Mouse (Mus musculus) heart, postnatal 36 days (tissue): ENCODE results near the gene Tmtc4. TPM values are rescaled to one million over a fixed set of nuclear protein-coding genes. Genes with fewer than 3 reads are reported as not detected.

Experiments used
- DNase-seq, 2 experiments: peaks; one replicate each; pipeline ENCODE4 v3.0.0; 2021 to 2022
- intact Hi-C: fragments of 180-260 bp; cut with DNase I; formaldehyde crosslinking; loops from one replicate; pipeline ENCODE4 v1.15.1; 2025
- total RNA-seq, 2 experiments: library from RNA; stranded (reverse); gene quantifications; 2 replicates each; pipeline ENCODE4 v1.2.3; 2021

Gene Tmtc4
- total RNA-seq: 10 to 100 TPM; 11.2 to 13.0 TPM

GRCm38 (mm10) chr14:122983226-122984215 lies at the start of gene Tmtc4:
Tmtc4 (minus strand) TSS chr14:122984035.
- peak; percentile 93 to 95 for DNase-seq
- intact Hi-C loops: loop anchor here (10.0 kb wide), 1 partner anchor 509 kb away; the partner anchor contains the start of gene Zic2

GRCm38 (mm10) chr14:123032435-123032834 lies 48.6 kb upstream of the Tmtc4 start:
- intact Hi-C loops: no loop called here
- DNase-seq: no peak

GRCm38 (mm10) chr14:123027876-123028275 lies 44.0 kb upstream of the Tmtc4 start:
- DNase-seq: no peak
- intact Hi-C loops: no loop called here

GRCm38 (mm10) chr14:123022981-123023380 lies 39.1 kb upstream of the Tmtc4 start:
- DNase-seq: no peak
- intact Hi-C loops: no loop called here

- DNase-seq: no peak
- intact Hi-C loops: no loop called here
Observed at GRCm38 (mm10) chr14:123016310-123016709, 32.5 kb upstream of the Tmtc4 start.

- DNase-seq: no peak
- intact Hi-C loops: no loop called here
Observed at GRCm38 (mm10) chr14:123015687-123016086, 31.9 kb upstream of the Tmtc4 start.

GRCm38 (mm10) chr14:123009108-123010018 lies 25.5 kb upstream of the Tmtc4 start:
- no peak for DNase-seq
- intact Hi-C loops: no loop called here

- intact Hi-C loops: no loop called here
- DNase-seq: no peak
Observed at GRCm38 (mm10) chr14:123008672-123009071, 24.8 kb upstream of the Tmtc4 start.

GRCm38 (mm10) chr14:123003715-123004114 lies 19.9 kb upstream of the Tmtc4 start:
- DNase-seq: no peak

GRCm38 (mm10) chr14:123001391-123001790 lies 17.6 kb upstream of the Tmtc4 start:
- intact Hi-C loops: no loop called here
- no peak for DNase-seq

More at GRCm38 (mm10) chr14:123003715-123004114, 19.9 kb upstream of the Tmtc4 start:
- intact Hi-C loops: no loop called here

GRCm38 (mm10) chr14:122997465-122997864 lies 13.6 kb upstream of the Tmtc4 start:
- no peak for DNase-seq
- intact Hi-C loops: no loop called here

GRCm38 (mm10) chr14:122993935-122994334 lies 10.1 kb upstream of the Tmtc4 start:
- intact Hi-C loops: no loop called here
- DNase-seq: no peak

GRCm38 (mm10) chr14:122992937-122993336 lies 9.1 kb upstream of the Tmtc4 start:
- DNase-seq: no peak
- intact Hi-C loops: no loop called here

- intact Hi-C loops: no loop called here
- no peak for DNase-seq
Observed at GRCm38 (mm10) chr14:122990521-122991052, 6.8 kb upstream of the Tmtc4 start.

GRCm38 (mm10) chr14:122986404-122986803 lies 2.6 kb upstream of the Tmtc4 start:
- intact Hi-C loops: loop anchor here (10.0 kb wide), 1 partner anchor 512 kb away; the partner anchor contains the start of gene Zic2
- no peak for DNase-seq

- intact Hi-C loops: loop anchor here (10.0 kb wide), 1 partner anchor 508 kb away; the partner anchor contains the start of gene Zic2
- DNase-seq: peak; percentile 70 to 78
Observed at GRCm38 (mm10) chr14:122982571-122983225, 1.1 kb downstream of the Tmtc4 start.

GRCm38 (mm10) chr14:122981831-122982485 lies 1.9 kb downstream of the Tmtc4 start:
- intact Hi-C loops: loop anchor here (10.0 kb wide), 1 partner anchor 507 kb away; the partner anchor contains the start of gene Zic2

GRCm38 (mm10) chr14:122978871-122979270 lies 5.0 kb downstream of the Tmtc4 start:
- intact Hi-C loops: no loop called here
- no peak for DNase-seq

More at GRCm38 (mm10) chr14:122981831-122982485, 1.9 kb downstream of the Tmtc4 start:
- no peak for DNase-seq

- DNase-seq: no peak
- intact Hi-C loops: no loop called here
Observed at GRCm38 (mm10) chr14:122977797-122978140, 6.1 kb downstream of the Tmtc4 start.
